Mouse (Mus musculus) kidney, embryonic 16.5 days (tissue): Measurements from ENCODE around the gene Baiap2l2. TPM values are rescaled to one million over a fixed set of nuclear protein-coding genes. Genes with fewer than 3 reads are reported as not detected.

ENCODE experiments used
- ATAC-seq: fragments of 200-750 bp; cut with Nextera tagmentation; 2 replicates; pipeline ENCODE4 v1.8.0; 2017; ENCODE audit warnings: moderate TSS enrichment; ENCODE audit not compliant: low FRiP score, low TSS enrichment
- H3K27ac ChIP-seq: fragments of 300-500 bp; sonication (generic); 2 replicates; pipeline ENCODE4 v1.5.1; 2014; ENCODE audit warnings: low read length
- H3K27me3 ChIP-seq: fragments of 300-500 bp; sonication (generic); 2 replicates; pipeline ENCODE4 v1.6.1; 2014; ENCODE audit warnings: low read length, control low read depth, mixed read lengths; ENCODE audit not compliant: insufficient read depth
- H3K36me3 ChIP-seq: fragments of 300-500 bp; sonication (generic); 2 replicates; pipeline ENCODE4 v1.6.1; 2014; ENCODE audit warnings: low read length, control low read depth, mixed read lengths; ENCODE audit not compliant: insufficient read depth
- H3K4me1 ChIP-seq: fragments of 300-500 bp; sonication (generic); 2 replicates; pipeline ENCODE4 v1.6.1; 2014; ENCODE audit warnings: low read length, control low read depth, mixed read lengths; ENCODE audit not compliant: insufficient read depth
- H3K4me2 ChIP-seq: fragments of 300-500 bp; sonication (generic); replicated peaks from 2 replicates; pipeline ENCODE4 v1.6.1; 2014; ENCODE audit warnings: low read depth, low read length
- H3K4me3 ChIP-seq: fragments of 300-500 bp; sonication (generic); 2 replicates; pipeline ENCODE4 v1.5.1; 2014; ENCODE audit warnings: mild to moderate bottlenecking, low read length
- H3K9ac ChIP-seq: fragments of 300-500 bp; sonication (generic); replicated peaks from 2 replicates; pipeline ENCODE4 v1.6.1; 2014; ENCODE audit warnings: low read length
- H3K9me3 ChIP-seq: fragments of 300-500 bp; sonication (generic); 2 replicates; pipeline ENCODE4 v1.6.1; 2016; ENCODE audit warnings: low read length, control low read depth
- WGBS: fragments of 180-500 bp; shearing (Covaris S2); extraction: QIAGEN DNeasy Blood & Tissue Kit; methylation state at CpG from one replicate; pipeline ENCODE4 v1.1.7; 2014; 5-methylcytosine and 5-hydroxymethylcytosine counted together
- polyA plus RNA-seq: library from polyadenylated mRNA; unstranded; fragments of >200 nt; fragmentation: Nextera tagmentation; extraction: Ambion mirVana; gene quantifications from 2 replicates; pipeline ENCODE4 v1.2.1, GENCODE M21; 2015

Baiap2l2 gene
- polyA plus RNA-seq, 1 experiment from 2014 or later, result 17.7 TPM

- Histone ChIP-seq H3K9ac (no peak overlapping the region), H3K27ac (no peak overlapping the region), H3K27me3 (0 out of 2 replicates have a peak, but pooled peaks cover 2% of the 10 kb centered on the region), H3K4me3 (no peak overlapping the region), H3K4me1 (peaks cover 12% of the 10 kb centered on the region), H3K4me2 (no peak overlapping the region), H3K36me3 (no peaks in the 10 kb centered on the region), H3K9me3 (no peaks in the 10 kb centered on the region; the same call in 1 of the 2 replicates)
- WGBS, result 38% methylated on average over 1 of the region's 1 CpGs
- ATAC-seq, result no peak
These were observed 16.8 kb downstream of the Baiap2l2 start for GRCm38 (mm10) chr15:79268521-79268920.

GRCm38 (mm10) chr15:79265384-79265783 is 20.0 kb downstream of the Baiap2l2 start:
- Histone ChIP-seq H3K27me3 (peaks cover 27% of the 10 kb centered on the region; the same call in 1 of the 2 replicates), H3K9me3 (no peaks in the 10 kb centered on the region; the same call in 1 of the 2 replicates), H3K36me3 (no peaks in the 10 kb centered on the region), H3K4me3 (no peak overlapping the region), H3K9ac (no peak overlapping the region), H3K4me1 (peaks cover 23% of the 10 kb centered on the region), H3K27ac (no peak overlapping the region), H3K4me2 (no peak overlapping the region)
- 63% methylated on average over 4 of the region's 4 CpGs for WGBS
- no peak for ATAC-seq

DNA sequence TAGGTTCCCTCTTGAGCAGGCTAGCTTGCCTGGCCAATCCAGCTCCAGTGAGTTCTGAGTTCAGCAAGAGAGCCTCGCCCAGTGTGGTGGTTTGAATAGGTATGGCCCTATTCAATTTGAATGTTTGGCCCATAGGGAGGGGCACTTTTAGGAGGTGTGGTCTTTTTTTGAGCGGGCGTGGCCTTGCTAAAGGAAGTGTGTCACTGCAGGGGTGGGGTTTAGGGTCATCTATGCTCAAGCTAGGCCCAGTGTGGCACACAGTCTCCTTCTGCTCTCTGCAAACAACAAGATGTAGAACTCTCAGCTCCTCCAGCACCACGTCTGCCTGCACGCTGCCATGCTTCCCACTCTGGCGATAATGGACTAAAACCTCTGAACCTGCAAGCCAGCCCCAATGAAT is 21.6 kb downstream of the Baiap2l2 start:
- WGBS, result 95% methylated on average over 6 of the region's 6 CpGs
- ATAC-seq, result no peak
- peaks cover 31% of the 10 kb centered on the region; the same call in 1 of the 2 replicates for H3K27me3 ChIP-seq

DNA sequence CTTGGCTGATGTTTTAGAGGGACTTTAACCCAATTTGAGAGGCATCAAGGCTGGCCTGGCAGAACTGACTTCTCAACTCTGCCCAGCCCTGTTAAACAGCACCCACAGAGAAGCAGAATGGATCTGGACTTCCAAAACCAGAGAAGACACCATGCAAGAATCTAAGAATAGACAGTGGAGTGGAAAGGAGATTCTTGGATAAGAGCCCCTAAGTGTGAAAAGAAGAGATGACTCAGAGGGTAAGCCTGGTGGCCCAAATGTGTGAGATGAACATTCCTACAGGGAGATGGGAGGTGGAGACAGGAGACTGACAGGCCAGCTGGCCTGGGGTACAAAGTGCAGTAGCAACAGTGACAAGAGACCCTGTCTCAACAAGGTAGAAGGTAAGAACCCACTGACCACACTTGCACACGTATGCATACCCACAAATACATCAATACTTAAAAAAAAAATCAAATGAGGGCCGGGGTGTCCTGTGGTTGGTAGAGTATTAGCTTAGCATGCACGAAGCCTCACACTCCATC is 22.5 kb downstream of the Baiap2l2 start:
- no peaks in the 10 kb centered on the region for H3K36me3 ChIP-seq
- H3K4me2 ChIP-seq, result no peak overlapping the region
- ATAC-seq, result no peak
- peaks cover 31% of the 10 kb centered on the region; the same call in 1 of the 2 replicates for H3K27me3 ChIP-seq
- peaks cover 29% of the 10 kb centered on the region for H3K4me1 ChIP-seq
- H3K9me3 ChIP-seq, result no peaks in the 10 kb centered on the region; the same call in 1 of the 2 replicates
- 94% methylated on average over 3 of the region's 3 CpGs for WGBS
- H3K9ac ChIP-seq, result no peak overlapping the region
- no peak overlapping the region for H3K4me3 ChIP-seq
- no peak overlapping the region for H3K27ac ChIP-seq

More for the DNA sequence above, 21.6 kb downstream of the Baiap2l2 start:
- H3K9ac ChIP-seq, result no peak overlapping the region
- H3K4me1 ChIP-seq, result peaks cover 27% of the 10 kb centered on the region
- H3K4me3 ChIP-seq, result no peak overlapping the region
- no peaks in the 10 kb centered on the region; the same call in 1 of the 2 replicates for H3K9me3 ChIP-seq
- H3K4me2 ChIP-seq, result no peak overlapping the region
- H3K36me3 ChIP-seq, result no peaks in the 10 kb centered on the region
- H3K27ac ChIP-seq, result no peak overlapping the region

- no peaks in the 10 kb centered on the region; the same call in 1 of the 2 replicates for H3K9me3 ChIP-seq
- no peak for ATAC-seq
- H3K4me3 ChIP-seq, result peak overlapping the region; percentile 66; the same call in 1 of the 2 replicates
- H3K36me3 ChIP-seq, result no peaks in the 10 kb centered on the region
- WGBS, result 18% methylated on average over 13 of the region's 13 CpGs
- no peak overlapping the region for H3K27ac ChIP-seq
- peak overlapping the region; percentile 100 for H3K4me2 ChIP-seq
- H3K4me1 ChIP-seq, result peaks cover 29% of the 10 kb centered on the region
- H3K27me3 ChIP-seq, result peaks cover 31% of the 10 kb centered on the region; the same call in 1 of the 2 replicates
- H3K9ac ChIP-seq, result no peak overlapping the region
These were observed 23.0 kb downstream of the Baiap2l2 start for GRCm38 (mm10) chr15:79262375-79262774.

DNA sequence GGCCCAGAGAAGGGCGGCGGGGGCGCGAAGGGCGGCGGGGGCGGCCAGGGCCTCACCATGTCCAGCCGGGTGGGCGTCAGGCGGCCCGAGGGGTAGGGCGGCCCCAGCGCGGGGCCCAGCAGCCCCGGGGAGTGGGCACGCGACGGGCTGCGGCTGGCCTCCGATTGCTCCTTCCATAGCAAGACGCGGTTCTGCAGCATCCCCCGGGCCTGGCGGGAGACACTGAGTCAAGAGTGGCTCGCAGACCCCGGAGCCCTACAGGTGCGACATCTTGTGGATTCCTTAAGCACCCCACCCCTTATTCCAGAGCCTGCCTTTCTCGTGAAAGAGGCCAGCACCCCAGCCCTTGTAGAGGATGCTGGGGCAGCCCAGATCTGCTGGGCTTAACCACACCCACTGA is 23.6 kb downstream of the Baiap2l2 start:
- Histone ChIP-seq H3K4me1 (peaks cover 29% of the 10 kb centered on the region), H3K36me3 (no peaks in the 10 kb centered on the region), H3K9me3 (no peaks in the 10 kb centered on the region; the same call in 1 of the 2 replicates), H3K4me3 (peak overlapping the region; percentile 66), H3K27ac (no peak overlapping the region), H3K9ac (peak overlapping the region; percentile 75), H3K4me2 (peak overlapping the region; percentile 100), H3K27me3 (peaks cover 31% of the 10 kb centered on the region; the same call in 1 of the 2 replicates)
- WGBS, result under 1% methylated on average over 22 of the region's 28 CpGs
- peak; percentile 52 for ATAC-seq

DNA sequence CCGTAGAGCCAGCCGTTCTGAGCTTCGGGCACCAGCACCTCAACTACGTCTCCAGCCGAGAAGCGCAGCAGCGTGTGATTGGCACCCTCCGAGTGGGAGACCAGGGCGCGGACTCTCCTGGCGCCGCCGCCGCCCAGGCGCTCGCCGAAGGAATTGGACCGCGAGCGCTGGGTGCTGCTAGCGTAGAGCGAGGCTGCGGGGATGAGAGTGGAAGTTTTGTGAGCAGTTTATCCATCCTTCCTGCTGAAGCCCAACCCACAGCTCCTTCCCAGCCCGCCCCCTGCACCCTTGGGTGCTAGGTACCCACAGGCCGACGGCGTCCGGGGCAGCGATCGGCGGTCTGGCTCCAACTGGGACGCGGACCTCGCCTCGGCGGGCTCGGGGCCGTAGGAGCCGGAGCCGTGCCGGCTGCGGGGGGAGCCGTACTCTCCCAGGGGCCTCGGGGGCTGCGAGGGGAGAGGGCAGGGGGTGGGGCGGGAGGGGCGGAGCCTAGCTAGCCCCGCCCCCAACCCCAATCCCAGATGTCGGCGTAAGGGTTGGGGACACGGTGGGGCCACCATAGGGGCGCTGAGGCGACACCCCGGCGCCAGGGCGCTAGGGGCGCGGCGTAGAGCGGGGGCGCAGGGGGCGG is 24.1 kb downstream of the Baiap2l2 start:
- Histone ChIP-seq H3K36me3 (no peaks in the 10 kb centered on the region), H3K9me3 (no peaks in the 10 kb centered on the region; the same call in 1 of the 2 replicates), H3K27ac (no peak overlapping the region), H3K4me3 (peak overlapping the region; percentile 66), H3K4me1 (peaks cover 29% of the 10 kb centered on the region), H3K9ac (peak overlapping the region; percentile 75), H3K27me3 (peaks cover 31% of the 10 kb centered on the region; the same call in 1 of the 2 replicates), H3K4me2 (peak overlapping the region; percentile 100)
- under 1% methylated on average over 37 of the region's 62 CpGs for WGBS
- ATAC-seq, result peak; percentile 58

DNA sequence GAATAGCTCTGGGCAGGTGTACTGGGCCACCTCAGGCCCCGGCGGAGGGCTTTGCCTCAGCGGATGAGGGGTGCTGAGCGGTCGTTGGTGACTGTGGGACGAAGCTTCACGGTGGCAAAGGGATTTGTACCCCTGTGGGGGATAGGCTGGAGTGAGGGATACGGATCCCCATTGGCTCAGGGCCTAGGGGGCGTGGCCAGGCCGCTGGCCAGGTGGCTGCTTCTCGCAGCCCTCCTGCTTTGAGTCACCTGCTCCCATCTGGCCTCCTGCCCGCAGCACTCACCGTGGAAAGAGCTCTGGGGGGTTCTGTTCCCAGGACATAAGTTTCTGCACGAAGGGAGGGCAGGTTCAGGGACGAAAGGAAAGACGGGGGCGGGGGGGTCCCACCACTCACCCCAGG is 26.8 kb downstream of the Baiap2l2 start:
- Histone ChIP-seq H3K27me3 (peaks cover 37% of the 10 kb centered on the region), H3K4me1 (peaks cover 29% of the 10 kb centered on the region), H3K36me3 (no peaks in the 10 kb centered on the region), H3K4me2 (no peak overlapping the region), H3K9ac (no peak overlapping the region), H3K27ac (peak overlapping the region; percentile 38), H3K9me3 (no peaks in the 10 kb centered on the region), H3K4me3 (no peak overlapping the region)
- WGBS, result 28% methylated on average over 17 of the region's 17 CpGs
- ATAC-seq, result no peak

GRCm38 (mm10) chr15:79254661-79255060 is 30.7 kb downstream of the Baiap2l2 start, which contains the start of gene Slc16a8:
Slc16a8 (minus strand) TSS chr15:79254761.
- H3K9ac ChIP-seq, result no peak within 1 kb of the TSS
- no peak for ATAC-seq
- WGBS, result 45% methylated on average over 3 of the region's 3 CpGs

DNA sequence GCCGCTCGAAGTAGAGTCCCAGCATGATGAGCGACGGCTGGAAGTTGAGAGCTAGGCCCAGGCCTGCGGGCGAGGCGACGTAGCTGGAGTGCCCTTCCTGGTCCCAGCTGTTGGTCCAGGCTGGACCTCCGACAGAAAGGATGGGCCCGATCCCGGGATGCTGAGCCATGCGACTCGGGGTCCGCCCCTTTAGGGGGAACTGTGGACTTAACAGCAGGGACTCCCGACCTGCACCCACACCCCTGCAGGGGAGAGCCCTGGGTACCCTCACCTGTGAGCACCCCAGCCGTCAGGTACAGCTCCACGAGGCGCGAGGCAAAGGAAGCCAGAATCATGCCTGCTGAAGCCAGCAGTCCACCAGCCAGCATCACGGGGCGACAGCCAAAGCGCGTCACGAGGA is 32.8 kb downstream of the Baiap2l2 start:
- Histone ChIP-seq H3K4me3 (peak overlapping the region; percentile 47), H3K36me3 (peaks cover 9% of the 10 kb centered on the region; the same call in 1 of the 2 replicates), H3K27me3 (peaks cover 34% of the 10 kb centered on the region), H3K4me2 (peak overlapping the region; percentile 80), H3K27ac (no peak overlapping the region), H3K4me1 (peaks cover 13% of the 10 kb centered on the region), H3K9ac (peak overlapping the region; percentile 69), H3K9me3 (no peaks in the 10 kb centered on the region)
- no peak for ATAC-seq
- WGBS, result 31% methylated on average over 24 of the region's 24 CpGs

More at GRCm38 (mm10) chr15:79254661-79255060, 30.7 kb downstream of the Baiap2l2 start, which contains the start of gene Slc16a8:
- Histone ChIP-seq H3K4me2 (0 out of 2 replicates have a peak within 1 kb of the TSS, but pooled peaks have one; percentile 15), H3K4me1 (peaks cover 22% of the 10 kb centered on the region), H3K27me3 (peaks cover 34% of the 10 kb centered on the region), H3K4me3 (no peak within 1 kb of the TSS), H3K36me3 (no peaks in the 10 kb centered on the region), H3K9me3 (no peaks in the 10 kb centered on the region), H3K27ac (no peak within 1 kb of the TSS)
